Mouse (Mus musculus): ENCODE data around the gene Chsy1. TPM values are rescaled to one million over a fixed set of nuclear protein-coding genes. Genes with fewer than 3 reads are reported as not detected.

Chsy1 gene
- total RNA-seq, 2 experiments from 2014 or later: 19.7 to 20.1 TPM

DNA sequence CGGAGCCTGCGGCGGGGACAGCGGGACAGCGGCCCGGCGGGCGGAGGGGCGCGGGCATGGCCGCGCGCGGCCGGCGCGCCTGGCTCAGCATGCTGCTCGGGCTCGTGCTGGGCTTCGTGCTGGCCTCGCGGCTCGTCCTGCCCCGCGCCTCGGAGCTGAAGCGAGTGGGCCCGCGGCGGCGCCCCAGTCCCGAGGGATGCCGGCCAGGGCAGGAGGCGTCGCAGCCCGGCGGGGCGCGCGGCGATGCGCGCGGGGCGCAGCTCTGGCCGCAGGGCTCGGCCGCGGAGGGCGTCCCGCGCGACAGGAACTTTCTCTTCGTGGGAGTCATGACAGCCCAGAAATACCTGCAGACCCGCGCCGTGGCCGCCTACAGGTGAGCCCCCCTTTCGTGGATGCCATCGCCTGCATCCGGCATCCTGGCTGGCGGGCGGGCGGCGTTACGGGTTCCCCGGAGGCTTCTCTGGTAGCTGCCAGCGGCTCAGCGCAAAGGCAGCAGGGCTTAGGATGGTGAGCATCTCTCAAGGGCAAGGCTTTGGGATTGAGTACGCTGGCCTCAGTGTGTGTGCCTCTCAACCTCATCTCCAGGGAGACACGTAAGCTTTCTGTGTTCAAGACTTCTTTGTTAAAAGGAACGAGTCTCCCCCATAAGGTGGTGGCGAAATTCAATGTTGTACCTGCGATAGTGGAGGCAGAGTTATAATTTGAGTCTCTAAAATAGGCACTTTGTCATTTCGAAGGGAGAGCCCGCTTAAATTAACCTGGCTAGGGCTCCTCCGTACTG lies 730 bp downstream of the Chsy1 start:
- peak; percentile 53 for DNase-seq

DNA sequence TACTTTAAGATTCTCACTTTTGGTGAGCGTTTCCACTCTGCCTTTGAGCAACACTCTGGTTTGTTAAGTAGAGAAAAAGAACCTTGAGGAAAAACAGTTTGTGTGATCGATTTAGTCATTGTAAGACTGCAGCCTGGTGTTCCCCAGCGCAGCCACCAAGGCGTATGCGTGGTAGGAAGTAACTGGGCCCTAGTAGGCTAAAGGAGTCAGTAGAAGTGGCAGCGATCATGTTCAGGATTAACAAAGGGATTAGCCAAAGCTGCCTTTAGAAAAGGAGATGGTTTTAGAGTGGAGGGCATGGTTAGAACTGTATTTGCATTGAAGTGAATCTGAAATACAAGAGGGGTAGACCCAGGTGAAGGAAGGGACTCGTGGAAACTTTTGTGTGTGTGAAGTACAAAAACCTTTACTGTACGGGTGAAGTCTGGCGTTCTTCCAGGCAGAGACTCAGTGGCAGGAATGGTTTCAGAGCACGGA lies 1.4 kb downstream of the Chsy1 start:
- peak; percentile 20 for DNase-seq

DNA sequence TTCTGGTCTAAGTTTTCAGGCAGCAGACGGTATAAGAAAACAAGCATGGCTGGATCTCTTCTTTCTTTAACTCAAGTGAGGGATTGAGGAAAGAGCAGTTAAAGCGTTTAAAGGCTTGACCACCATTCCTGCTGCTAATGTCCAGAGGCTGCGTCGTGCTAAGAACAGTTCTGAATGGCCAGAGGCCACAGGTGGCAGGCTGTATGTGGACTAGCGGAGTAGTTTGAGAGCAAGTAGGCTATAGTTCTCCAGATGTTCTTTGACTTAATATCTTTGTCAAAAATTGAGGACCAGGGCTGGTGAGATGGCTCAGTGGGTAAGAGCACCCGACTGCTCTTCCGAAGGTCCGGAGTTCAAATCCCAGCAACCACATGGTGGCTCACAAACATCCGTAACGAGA lies 1.9 kb downstream of the Chsy1 start:
- DNase-seq: no peak

DNA sequence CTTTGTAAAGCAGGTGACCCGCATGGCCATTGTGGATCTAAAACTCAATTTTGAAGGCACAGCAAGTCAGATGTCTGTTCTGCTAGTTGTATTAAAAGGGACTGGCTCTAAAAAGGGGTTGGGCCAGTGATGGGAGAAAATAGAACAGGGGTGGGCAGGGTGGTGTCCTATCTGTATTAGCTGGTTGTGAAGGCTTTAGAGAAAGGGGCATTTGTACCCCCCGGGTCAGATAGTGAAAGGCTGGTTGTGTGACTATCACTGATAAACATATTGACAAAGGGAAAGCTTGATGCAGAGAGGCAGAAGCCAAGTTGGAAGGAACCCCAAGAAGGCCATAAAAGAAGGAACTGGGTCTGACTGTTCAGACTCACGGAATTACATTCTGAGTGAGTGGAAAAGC lies 4.2 kb downstream of the Chsy1 start:
- DNase-seq: no peak

DNA sequence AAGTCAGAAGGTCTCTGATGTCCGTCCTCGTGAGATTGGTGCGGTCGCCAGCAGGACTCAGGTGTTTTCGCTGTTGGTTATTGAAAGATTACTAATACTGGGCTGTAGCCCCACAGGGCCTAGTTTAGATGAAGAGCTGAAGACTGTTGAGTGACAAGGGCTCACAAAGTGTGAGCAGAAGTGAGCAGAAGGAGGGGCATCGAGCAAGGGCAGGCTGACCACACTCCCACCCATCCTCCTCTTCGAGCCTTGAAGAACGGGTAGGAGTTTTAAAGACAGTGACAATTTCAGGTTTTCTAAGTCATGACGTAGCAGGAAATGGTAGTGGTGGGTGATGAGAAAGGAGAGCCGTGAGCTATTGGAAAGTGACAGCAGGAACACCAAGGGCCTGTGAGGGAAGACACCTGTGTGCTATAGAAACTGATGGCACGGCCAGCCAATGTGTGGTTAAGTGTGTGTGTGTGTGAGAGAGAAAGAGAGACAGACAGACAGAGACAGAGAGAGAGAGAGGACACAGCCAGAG lies 6.6 kb downstream of the Chsy1 start:
- no peak for DNase-seq

GRCm38 (mm10) chr7:66116906-66117482 lies 7.7 kb downstream of the Chsy1 start:
- no peak for DNase-seq

DNA sequence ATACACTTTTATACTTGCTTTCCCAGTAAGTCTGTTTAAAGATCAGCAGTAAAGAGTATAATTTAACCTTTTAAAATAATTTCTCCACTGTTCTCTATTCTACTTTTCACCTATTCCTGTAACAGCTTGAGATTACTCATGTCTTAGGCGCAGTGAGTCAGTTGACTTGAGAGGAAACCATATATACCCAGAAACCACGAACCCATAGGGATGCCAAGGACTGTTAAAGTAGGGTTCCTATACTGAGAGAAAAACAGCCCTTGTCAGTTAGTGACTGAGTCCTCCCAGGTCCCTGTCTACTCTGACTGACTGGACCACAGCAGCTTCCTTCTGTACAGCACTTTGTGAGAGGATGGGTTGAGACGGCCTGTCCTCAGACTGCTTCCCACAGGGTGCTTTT lies 8.7 kb downstream of the Chsy1 start:
- DNase-seq: no peak

- no peak for DNase-seq
Measured at GRCm38 (mm10) chr7:66118796-66119195, 9.5 kb downstream of the Chsy1 start.

GRCm38 (mm10) chr7:66120139-66120538 lies 10.8 kb downstream of the Chsy1 start:
- DNase-seq: no peak

GRCm38 (mm10) chr7:66120702-66121396 lies 11.5 kb downstream of the Chsy1 start:
- DNase-seq: no peak

DNA sequence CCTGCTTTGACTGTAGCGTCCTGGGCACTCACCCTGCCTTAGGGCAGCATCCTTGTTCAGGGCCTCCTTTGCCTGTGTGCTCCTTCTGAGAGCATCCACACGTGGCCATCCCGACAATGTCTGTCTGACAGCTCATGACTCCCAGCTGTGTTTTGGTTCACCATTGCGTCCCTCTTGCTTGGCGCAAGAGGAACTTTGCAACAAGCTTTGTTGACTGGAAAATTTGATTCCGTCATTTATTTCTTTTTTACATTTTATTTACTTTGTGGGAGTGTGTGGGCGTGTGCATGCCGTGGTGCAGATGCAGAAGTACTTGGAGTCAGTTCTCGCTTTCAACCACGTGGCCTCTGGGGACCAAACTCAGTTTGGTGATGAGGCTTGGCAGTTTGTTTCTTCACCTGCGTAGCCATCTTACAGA lies 15.2 kb downstream of the Chsy1 start:
- no peak for DNase-seq

- no peak for DNase-seq
Measured at GRCm38 (mm10) chr7:66125368-66125767, 16.1 kb downstream of the Chsy1 start.

DNA sequence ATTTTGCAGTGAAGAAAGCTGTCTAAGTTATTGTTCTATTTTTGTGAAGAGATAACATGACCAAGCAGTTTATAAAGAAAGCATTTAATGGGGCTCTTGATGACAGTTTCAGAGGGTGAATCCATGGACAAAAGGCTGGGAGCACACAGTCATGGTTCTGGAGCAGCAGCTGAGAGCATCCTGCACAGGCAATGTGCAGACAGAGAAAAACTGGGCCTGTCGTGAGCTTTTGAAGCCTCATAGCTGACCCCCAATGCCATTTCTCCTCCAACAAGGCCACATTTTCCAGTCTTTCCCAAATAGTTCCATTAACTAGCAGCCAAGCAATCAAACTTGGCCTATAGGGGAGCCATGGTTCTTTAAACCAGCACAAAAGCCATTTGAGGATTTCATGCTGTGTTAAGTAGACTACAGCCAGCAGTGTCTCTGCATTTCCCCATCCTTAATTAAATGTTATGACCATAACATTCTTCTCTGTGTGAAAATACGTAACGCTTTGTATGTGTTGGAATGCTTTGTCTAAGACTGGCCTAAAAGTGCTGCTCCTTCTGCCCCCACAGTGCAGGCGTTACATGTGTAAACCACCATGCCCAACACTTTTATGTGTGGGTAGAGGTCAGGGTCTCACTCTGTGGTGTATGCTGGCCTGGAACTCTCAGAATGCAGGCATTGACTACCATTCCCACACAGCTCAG lies 18.8 kb downstream of the Chsy1 start:
- DNase-seq: no peak

DNA sequence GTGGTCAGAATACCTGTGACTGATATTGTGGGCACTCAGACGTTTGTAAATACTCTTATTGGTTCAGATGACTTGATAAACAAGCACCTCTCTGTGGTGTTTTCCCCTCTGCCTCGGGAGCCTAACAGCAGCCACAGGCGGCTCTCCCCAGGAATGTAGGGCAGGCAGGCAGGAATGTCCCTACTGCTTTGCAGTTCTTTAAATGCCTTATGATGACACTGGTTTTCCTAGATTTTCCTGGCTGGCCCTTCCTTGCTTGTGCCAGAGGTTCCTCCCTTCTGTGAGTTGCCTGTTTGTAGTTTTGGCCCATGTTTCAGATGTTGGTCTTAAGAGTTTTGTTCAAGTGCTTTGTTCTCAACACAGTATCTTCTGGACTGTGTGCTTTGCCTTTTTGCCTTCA lies 19.5 kb downstream of the Chsy1 start:
- DNase-seq: no peak

DNA sequence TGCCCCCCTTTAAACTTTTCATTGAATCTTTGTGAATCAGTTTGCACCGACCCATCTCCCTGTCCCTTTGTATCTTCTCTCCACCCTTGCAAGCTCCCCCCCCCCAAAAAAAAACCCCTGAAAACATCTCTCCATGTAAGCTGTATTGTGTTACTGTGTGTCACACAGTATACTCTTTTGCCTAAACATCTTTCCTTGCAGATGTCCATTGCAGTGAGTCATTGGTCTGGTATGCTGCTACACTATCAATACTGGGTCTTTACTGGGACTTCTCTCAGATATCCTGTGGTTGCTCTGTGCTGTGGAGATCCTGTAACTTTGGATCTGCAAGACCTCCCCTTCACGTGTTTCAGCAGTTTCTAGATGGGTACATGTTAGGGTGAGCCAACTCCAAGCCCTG lies 21.0 kb downstream of the Chsy1 start:
- DNase-seq: no peak

DNA sequence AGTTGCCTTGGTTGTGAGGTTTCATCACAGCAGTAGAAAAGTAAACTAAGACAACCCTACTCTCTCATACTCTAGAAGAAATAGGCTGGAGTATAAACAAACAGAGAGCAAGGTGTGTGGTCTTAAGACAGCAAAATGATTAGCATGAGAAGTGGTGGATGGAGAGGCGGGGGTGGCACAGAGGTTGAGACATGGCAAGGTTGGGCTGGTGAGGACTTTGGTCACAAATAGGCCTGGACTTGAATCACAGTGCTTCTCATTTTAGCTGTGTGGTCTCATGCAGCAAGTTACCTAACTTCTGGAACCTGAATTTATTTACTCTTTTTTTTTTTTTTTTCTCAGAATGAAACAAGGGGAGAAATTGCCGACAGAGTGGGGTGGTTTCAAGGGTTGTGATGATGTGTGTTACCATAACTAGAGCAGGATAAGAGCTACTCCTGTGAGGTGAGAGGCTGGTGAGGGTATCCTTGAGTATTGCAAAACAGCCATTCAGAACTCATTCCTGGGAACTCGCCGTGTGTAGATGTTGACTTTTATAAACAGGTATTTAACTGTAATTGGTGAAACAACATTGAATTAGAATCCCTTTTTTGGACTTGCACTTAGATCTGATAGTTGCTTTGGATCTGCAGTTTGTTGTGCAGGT lies 22.6 kb downstream of the Chsy1 start:
- no peak for DNase-seq

- no peak for DNase-seq
Measured at GRCm38 (mm10) chr7:66134154-66134553, 24.8 kb downstream of the Chsy1 start.

DNA sequence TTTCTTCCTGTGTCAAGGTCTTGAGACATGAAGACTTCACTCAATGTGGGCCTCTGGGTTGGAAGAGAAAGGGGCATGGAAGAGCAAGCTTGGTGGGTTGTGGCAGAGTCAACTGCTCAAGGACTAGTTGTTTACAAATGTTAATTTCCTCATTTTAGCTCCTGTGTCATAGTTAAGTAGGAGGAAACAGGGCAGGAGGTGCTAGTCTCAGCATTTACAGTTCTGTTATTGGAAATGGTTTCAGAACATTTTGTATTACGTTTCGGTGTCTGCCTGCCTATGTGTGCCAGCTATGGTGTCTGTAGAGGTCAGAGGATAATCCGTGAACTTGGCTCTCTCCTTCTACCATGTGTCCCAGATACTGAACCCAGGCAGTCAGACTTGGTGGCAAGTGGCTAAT lies 26.3 kb downstream of the Chsy1 start:
- DNase-seq: no peak

DNA sequence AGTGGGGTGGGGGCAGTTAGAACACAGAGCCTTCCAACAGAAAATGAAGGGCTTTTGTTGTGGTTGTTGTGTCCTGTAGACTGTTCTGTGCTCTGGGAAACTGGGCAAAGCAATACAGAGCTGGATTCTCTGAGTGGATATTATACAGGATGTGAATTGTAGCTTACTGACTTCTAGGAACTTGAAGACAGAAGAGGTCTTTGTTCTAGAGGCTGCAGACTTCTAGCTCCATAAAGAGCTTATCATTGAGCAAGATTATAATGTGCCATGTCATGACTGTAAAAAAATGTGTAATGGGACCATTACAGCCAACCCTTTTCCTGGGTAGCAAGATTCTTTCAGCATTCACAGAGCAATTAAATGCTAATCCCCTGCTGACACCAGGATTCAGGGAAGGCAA lies 26.9 kb downstream of the Chsy1 start:
- no peak for DNase-seq

- DNase-seq: no peak
Measured at GRCm38 (mm10) chr7:66137309-66137708, 28.0 kb downstream of the Chsy1 start.

- DNase-seq: no peak
Measured at GRCm38 (mm10) chr7:66138301-66138700, 29.0 kb downstream of the Chsy1 start.

- DNase-seq: no peak
Measured at GRCm38 (mm10) chr7:66138878-66139277, 29.6 kb downstream of the Chsy1 start.
